Mouse (Mus musculus) lung, postnatal 25 days (tissue): ENCODE data around the gene Psmb3.
"Not testable (repeated sequence)": the region's sequence is repeated elsewhere in the genome, so short reads cannot be mapped to it uniquely, and the experiment has no call there.

Experiments
- DNase-seq: peaks from one replicate; pipeline ENCODE4 v3.0.0; 2022; ENCODE audit warnings: low spot score

Psmb3 gene

GRCm38 (mm10) chr11:97695712-97696401, 7.3 kb upstream of the Psmb3 start:
- no peak for DNase-seq

DNA sequence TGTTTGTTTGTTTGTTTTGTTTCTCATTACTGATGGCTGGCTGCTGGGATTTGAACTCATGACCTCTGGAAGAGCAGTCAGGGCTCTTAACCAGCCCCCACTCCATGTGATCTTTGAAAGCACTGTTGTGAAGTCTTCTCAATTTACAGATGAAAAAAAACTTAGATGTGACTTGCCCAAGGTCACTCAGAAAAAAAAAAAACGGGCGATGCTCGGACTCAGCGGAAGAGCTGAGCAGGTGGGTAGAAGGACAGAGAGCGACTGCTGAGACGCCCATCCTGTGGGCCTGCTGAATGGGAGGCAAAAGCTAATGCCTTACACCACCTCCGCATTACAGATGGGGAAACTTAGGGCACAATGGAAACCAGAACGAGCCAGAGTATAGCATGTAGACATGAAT, 6.5 kb upstream of the Psmb3 start:
- DNase-seq, result no peak

DNA sequence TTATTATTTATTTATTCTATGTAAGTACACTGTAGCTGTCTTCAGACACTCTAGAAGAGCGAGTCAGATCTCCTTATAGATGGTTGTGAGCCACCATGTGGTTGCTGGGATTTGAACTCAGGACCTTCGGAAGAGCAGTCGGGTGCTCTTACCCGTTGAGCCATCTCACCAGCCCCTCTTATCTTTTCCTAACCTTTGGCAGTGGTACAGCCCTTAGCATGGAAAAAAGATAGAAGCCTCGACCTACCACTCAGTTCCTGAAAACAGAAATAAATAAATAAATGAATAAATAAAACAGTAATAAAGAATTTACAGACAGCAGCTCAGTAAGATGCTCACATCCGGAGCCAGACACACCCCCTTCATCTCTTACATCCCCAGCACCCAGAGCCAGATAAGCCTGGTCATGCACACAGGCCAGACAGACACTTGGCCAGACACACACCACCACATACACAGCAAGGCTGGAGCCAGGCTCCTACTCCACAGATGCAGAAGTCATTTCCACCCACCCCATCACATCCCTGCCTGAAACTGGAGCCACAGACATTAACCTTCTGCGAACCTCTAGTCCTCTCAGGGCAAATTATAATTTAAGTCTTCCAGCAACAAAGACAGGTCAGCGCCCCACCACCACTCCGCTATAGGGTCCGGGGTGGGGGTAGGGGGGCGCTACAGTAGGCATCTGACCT, 5.9 kb upstream of the Psmb3 start:
- no peak for DNase-seq

GRCm38 (mm10) chr11:97697891-97698529, 5.2 kb upstream of the Psmb3 start:
- DNase-seq, result no peak

GRCm38 (mm10) chr11:97698741-97699611, 4.2 kb upstream of the Psmb3 start:
- peak; percentile 70 for DNase-seq

- DNase-seq, result peak; percentile 93
Observed at GRCm38 (mm10) chr11:97699626-97700002, 3.6 kb upstream of the Psmb3 start.

DNA sequence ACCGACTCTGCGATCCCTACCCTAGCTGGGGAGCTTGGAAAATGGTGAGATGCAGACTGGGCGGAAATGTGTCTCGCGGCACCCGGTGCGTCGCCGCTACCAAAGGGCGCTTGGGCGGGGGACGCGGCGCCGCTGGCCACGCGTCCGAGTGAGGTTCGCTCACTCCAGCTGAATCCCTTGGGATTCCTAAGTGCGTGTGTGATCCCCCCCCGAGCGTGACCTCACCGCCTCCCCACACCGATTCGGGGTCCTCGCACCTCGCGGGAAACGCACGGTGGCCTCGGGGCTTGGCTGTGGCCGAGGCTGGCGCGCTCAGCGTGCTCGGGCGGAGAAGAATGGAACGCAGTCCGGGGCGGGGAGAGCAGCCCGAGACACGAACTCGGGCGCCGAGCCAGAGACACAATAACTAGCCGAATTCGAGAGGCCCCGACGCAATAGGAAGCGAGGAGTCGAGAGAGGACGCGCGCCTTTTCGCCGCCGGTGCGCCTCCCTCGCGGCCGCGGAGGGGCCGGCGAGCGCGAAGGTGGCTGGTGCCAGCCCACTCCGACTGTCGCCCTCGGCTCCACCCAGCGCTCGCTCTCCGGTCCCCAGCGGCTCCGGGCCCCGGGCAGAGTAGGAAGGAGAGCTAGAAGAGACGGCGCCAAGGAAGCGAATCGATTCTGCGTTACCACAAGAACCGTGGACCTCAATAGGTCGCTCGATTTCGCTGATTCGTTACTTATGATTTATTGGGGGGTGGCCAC, 3.0 kb upstream of the Psmb3 start, which contains the start of gene Pcgf2:
Pcgf2 (minus strand) TSS at position 495 of the 743 bp plus-strand sequence.
- DNase-seq, result peak; percentile 86

GRCm38 (mm10) chr11:97700746-97701580, 2.2 kb upstream of the Psmb3 start:
- no peak for DNase-seq

DNA sequence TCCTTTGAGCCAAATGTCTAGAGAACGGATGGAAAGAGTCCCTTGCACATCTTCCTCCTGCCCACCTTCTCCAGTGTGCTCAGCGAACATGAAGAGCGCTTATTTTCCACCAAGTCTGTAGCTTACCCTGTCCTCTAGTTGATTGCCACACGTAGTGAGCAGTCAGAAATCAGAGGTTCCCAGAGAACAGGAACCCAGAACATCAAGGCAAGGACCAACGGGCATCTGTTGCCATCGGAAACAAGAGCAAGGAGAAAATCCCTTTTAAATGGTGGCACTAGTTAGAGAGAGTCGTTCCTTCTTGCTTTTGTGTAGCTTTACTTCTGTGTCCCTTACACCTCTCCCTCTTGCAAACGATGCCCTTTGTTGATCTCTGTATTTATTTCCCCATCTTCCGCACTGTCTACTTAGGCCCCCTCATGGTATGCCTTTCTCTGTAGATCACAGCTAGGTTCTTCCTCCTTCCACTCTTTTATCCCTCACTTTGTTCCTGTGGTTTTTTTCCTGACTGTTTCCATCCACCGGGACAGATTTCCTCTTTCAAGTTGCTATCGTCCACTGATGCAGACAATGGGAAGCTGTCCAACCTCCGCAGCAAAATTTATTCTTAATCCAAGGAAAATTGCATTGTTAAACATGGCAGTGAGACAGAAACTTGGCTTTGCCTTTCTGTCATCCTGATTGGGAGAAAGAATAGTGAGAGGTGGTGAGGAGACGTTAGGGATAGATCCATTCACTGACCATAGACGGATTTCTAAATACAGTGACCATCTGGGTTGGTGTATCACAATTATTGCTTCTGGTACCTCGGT, 1.4 kb upstream of the Psmb3 start:
- DNase-seq, result no peak

- DNase-seq, result peak; percentile 92
Observed at GRCm38 (mm10) chr11:97702393-97702745, 830 bp upstream of the Psmb3 start.

DNA sequence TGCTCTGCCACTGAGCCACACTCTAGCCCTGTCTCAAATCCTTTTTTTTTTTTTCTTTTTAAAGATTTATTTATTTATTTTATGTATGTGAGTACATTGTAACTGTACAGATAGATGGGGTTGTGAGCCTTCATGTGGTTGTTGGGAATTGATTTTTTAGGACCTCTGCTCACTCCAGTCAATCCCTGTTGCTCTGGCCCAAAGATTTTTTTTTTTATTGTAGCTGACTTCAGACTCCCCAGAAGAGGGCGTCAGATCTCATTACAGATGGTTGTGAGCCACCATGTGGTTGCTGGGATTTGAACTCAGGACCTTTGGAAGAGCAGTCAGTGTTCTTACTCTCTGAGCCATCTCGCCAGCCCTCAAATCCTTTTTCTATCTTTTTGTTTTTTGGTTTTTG, 6.9 kb downstream of the Psmb3 start:
- DNase-seq, result not testable (repeated sequence)

DNA sequence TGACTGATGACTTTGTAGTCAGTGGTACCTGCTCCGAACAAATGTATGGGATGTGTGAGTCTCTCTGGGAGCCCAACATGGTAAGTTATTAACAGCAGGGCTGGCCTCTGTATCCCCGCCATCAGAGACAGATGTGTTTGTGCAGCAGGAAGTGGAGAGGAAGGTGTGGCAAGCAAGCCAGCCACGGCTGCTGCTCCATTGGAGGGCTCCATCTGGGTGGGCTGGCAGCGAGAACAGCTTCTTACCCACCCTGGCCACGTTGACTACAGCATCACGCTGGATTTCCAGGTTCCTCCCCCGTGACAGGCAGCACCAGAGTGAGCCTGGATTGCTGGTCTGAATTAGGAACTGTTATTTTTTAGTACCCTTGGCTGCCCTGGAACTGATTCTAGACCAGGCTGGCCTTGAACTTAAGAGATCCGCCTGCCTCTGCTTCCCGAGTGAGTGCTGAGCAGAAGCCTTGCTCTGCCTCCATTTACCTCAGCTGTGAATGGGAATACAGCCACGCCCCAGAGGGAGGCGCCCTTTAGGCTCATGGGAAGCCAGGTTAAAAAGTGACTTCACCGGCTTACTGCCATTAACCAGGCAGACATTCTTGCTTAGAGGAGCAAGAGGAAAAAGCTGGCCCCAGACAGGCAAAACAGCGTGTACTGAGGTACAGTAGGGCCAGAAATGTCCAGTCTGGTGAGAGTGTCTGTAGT, 8.2 kb downstream of the Psmb3 start:
- no peak for DNase-seq

DNA sequence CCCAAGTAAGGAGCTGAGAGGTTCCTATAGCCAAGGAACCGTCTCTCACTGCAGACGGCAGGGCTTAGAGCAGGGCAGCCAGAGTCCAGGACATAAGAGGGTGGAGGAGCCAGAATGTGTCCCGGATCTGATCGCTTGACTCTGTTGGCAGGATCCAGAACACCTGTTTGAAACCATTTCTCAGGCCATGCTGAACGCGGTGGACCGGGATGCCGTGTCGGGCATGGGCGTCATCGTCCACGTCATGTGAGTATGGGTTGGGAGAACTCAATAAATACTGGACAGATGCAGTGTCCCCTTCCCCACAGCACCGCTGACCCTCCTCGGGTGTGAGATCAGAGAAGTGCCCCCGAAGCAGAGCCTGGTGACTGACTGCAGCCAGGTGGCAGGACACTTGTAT, 9.1 kb downstream of the Psmb3 start:
- DNase-seq, result no peak

DNA sequence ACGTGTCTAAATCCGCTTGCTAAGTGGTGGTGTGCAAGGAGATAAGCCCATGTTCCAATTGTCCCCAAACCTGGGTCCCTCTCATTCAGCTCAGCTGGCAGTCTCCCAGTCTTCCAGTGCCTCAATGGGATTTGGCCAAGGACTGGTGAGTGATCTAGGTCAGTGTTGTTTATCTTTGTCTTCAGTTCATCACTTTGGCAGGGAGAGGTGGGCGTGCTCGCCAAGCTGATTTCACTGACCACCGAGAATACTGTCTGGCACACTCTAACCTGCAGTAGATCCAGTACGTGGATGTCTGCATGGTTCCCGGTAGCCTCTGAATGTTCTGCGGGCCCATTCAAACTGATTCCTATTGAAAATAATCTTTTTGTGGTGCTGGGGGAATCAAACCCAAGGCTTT, 10.7 kb downstream of the Psmb3 start:
- DNase-seq, result no peak

DNA sequence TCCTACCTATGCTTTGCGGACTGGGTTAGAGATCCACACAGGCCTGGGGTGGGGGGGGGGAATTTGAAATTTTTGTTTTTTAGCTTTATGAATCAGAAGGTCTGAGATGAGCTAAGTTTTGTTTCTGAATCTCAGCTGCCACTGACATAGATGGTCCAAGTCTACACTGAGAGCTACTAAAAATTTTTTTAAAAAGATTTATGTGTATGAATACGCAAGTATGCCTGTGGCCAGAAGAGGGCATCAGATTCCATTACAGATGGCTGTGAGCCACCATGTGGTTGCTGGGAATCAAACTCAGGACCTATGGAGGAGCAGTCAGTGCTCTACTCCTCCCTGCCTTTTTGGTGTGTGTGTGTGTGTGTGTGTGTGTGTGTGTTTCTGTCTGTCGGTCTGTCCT, 11.2 kb downstream of the Psmb3 start:
- DNase-seq, result no peak

GRCm38 (mm10) chr11:97714784-97715760, 11.9 kb downstream of the Psmb3 start:
- no peak for DNase-seq

DNA sequence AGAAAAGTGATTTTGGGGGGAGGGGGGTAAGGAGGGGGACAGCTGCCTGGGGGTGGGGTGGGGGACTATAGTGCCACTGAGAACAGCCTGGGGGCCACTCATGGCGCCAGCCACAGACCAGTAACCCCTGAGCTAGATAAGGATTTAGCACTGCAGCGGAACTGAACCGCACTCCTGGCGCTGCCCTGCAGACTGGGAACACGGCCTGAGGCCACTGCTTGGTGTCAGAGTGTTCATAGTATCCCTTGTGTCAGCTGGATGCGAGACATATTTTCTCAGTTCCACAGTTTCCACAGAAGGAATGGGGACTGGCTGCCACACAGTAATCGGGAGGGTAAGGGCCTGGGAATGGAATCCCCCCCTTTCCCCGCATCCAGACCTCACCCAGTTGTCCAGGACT, 12.8 kb downstream of the Psmb3 start:
- no peak for DNase-seq
